Mouse (Mus musculus) limb, embryonic 11.5 days (tissue): ENCODE measurements around the gene Rpl37. TPM values are rescaled to one million over a fixed set of nuclear protein-coding genes. Genes with fewer than 3 reads are reported as not detected.
A peak's percentile ranks its signal among the peaks of the same experiment; 100 is the strongest.

Source experiments
- ATAC-seq: fragments of 200-750 bp; cut with Nextera tagmentation; 2 replicates; pipeline ENCODE4 v1.8.0; 2017; ENCODE audit warnings: low read depth; ENCODE audit not compliant: insufficient number of reproducible peaks, low FRiP score, low TSS enrichment
- DNase-seq: peaks from one replicate; pipeline ENCODE4 v3.0.0-alpha.2; 2015; ENCODE audit warnings: low spot score
- H3K27ac ChIP-seq: fragments of 300-500 bp; sonication (generic); replicated peaks from 2 replicates; pipeline ENCODE4 v1.5.1; 2014; ENCODE audit warnings: low read depth, mild to moderate bottlenecking, low read length
- H3K27me3 ChIP-seq: fragments of 300-500 bp; sonication (generic); 2 replicates; pipeline ENCODE4 v1.6.1; 2014; ENCODE audit warnings: mild to moderate bottlenecking, low read length, mixed read lengths; ENCODE audit not compliant: control insufficient read depth, insufficient read depth
- H3K36me3 ChIP-seq: fragments of 300-500 bp; sonication (generic); 2 replicates; pipeline ENCODE4 v1.6.1; 2014; ENCODE audit warnings: mild to moderate bottlenecking, low read length, moderate library complexity, mixed read lengths; ENCODE audit not compliant: control insufficient read depth, insufficient read depth
- H3K4me1 ChIP-seq: fragments of 300-500 bp; sonication (generic); 2 replicates; pipeline ENCODE4 v1.6.1; 2014; ENCODE audit warnings: low read length, mixed read lengths; ENCODE audit not compliant: control insufficient read depth, insufficient read depth
- H3K4me2 ChIP-seq: fragments of 300-500 bp; sonication (generic); 2 replicates; pipeline ENCODE4 v1.6.1; 2014; ENCODE audit warnings: low read depth, mild to moderate bottlenecking, moderate library complexity; ENCODE audit not compliant: severe bottlenecking
- H3K4me3 ChIP-seq: fragments of 300-500 bp; sonication (generic); 2 replicates; pipeline ENCODE4 v1.5.1; 2014; ENCODE audit warnings: low read depth, low read length
- H3K9ac ChIP-seq: fragments of 300-500 bp; sonication (generic); 2 replicates; pipeline ENCODE4 v1.6.1; 2014; ENCODE audit warnings: mild to moderate bottlenecking, low read length
- H3K9me3 ChIP-seq: fragments of 300-500 bp; sonication (generic); 2 replicates; pipeline ENCODE4 v1.6.1; 2016; ENCODE audit warnings: low read length; ENCODE audit not compliant: control insufficient read depth
- WGBS: fragments of 180-500 bp; shearing (Covaris S2); extraction: QIAGEN DNeasy Blood & Tissue Kit; methylation state at CpG from one replicate; pipeline ENCODE4 v1.1.7; 2014; 5-methylcytosine and 5-hydroxymethylcytosine counted together
- polyA plus RNA-seq: library from polyadenylated mRNA; unstranded; fragments of >200 nt; fragmentation: Nextera tagmentation; extraction: Ambion mirVana; gene quantifications from 2 replicates; pipeline ENCODE4 v1.2.1, GENCODE M21; 2014

Rpl37 gene
- polyA plus RNA-seq: 651 and 672 TPM in 2 replicates

DNA sequence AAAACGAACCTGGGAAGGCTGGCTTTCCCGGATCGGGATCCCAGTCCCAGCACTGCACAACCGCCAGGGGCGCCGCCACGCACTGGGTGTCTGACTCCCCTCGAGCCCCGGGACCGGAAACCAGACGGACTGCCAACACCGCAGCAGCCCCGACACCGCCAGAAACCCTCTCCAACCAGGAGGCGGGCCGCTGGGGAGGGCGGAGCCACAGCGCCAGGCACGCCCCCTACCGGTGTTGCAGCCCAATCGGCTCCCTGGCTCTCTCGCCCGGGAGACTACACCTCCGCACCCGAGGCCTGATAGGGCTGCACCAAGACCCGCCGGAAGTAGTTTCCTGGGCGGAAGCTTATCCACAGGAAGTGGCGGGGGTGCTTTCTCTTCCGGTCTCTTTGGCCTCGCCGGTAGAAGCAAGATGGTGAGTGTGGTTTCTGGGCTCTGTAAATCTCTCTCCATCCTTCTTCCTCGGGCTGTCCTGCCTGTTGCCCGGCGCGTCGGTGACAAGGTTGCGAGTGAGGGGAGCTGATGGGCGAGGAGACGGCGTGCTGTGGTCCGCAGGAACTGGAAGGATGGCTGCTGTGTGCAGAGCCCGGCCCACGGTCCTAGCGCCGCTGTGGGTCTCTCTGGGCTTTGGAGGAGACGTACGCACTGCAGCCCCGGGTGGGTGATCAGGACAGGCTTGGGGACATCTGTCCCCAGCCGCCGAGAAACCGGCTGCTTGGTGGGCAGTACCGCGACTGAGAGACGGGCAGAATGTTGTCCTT lies at the start of gene Rpl37:
Gene Rpl37 (plus strand): TSS at position 376 of the 761 bp plus-strand sequence.
- under 1% methylated on average over 55 of the region's 55 CpGs for WGBS
- peaks cover 27% of the 10 kb centered on the region for H3K36me3 ChIP-seq

GRCm38 (mm10) chr15:5068801-5069518 lies 47.5 kb upstream of the Rpl37 start:
- peak; percentile 39; the same call in 1 of the 2 replicates for ATAC-seq
- Histone ChIP-seq H3K36me3 (no peaks in the 10 kb centered on the region), H3K4me2 (no peak overlapping the region), H3K4me3 (no peak overlapping the region), H3K27me3 (no peaks in the 10 kb centered on the region), H3K27ac (no peak overlapping the region), H3K9me3 (no peaks in the 10 kb centered on the region), H3K9ac (no peak overlapping the region), H3K4me1 (no peaks in the 10 kb centered on the region)
- 61% methylated on average over 15 of the region's 15 CpGs for WGBS
- peak; percentile 53 for DNase-seq

More for the DNA sequence above, at the start of gene Rpl37:
- no peaks in the 10 kb centered on the region for H3K27me3 ChIP-seq
- 0 out of 2 replicates have a peak, but pooled peaks cover 4% of the 10 kb centered on the region for H3K4me1 ChIP-seq
- peak within 1 kb of the TSS; percentile 95 for H3K9ac ChIP-seq
- H3K27ac ChIP-seq: peak within 1 kb of the TSS; percentile 73
- H3K4me3 ChIP-seq: peak within 1 kb of the TSS; percentile 85
- peak within 1 kb of the TSS; percentile 74 for H3K4me2 ChIP-seq
- DNase-seq (peak; percentile 99), ATAC-seq (peak; percentile 98)
- H3K9me3 ChIP-seq: no peaks in the 10 kb centered on the region

- ATAC-seq (no peak), DNase-seq (no peak)
- no peaks in the 10 kb centered on the region for H3K4me1 ChIP-seq
- no peak overlapping the region for H3K27ac ChIP-seq
- H3K27me3 ChIP-seq: no peaks in the 10 kb centered on the region
- no peak overlapping the region for H3K4me2 ChIP-seq
- no peaks in the 10 kb centered on the region for H3K9me3 ChIP-seq
- H3K9ac ChIP-seq: no peak overlapping the region
- H3K36me3 ChIP-seq: no peaks in the 10 kb centered on the region
- 83% methylated on average over 1 of the region's 1 CpGs for WGBS
- no peak overlapping the region for H3K4me3 ChIP-seq
These were observed 35.2 kb upstream of the Rpl37 start for GRCm38 (mm10) chr15:5081235-5081634.

DNA sequence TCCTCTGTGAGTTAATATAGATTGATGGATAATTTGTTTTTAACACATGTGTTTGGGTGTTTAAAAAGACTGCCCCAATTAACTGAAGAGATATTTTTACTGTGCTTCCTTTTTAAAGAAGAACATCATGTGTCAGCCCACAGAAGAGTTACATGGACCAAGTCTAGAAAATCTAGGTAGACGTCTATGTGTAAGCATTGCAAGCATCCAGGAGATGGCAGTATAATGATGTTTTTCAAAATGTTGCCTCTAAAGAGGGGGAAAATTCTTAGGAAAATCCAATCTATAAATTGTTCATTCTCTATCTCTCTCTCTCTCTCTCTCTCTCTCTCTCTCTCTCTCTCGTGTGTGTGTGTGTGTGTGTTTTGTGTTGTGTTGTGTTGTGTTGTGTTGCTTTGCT lies 30.3 kb upstream of the Rpl37 start:
- H3K4me3 ChIP-seq: no peak overlapping the region
- H3K4me2 ChIP-seq: no peak overlapping the region
- no peak overlapping the region for H3K27ac ChIP-seq
- DNase-seq (no peak), ATAC-seq (no peak)
- no peak overlapping the region for H3K9ac ChIP-seq
- no peaks in the 10 kb centered on the region for H3K36me3 ChIP-seq
- H3K27me3 ChIP-seq: no peaks in the 10 kb centered on the region
- WGBS: 20% methylated on average over 2 of the region's 2 CpGs
- H3K4me1 ChIP-seq: no peaks in the 10 kb centered on the region
- H3K9me3 ChIP-seq: no peaks in the 10 kb centered on the region

GRCm38 (mm10) chr15:5088850-5089608 lies 27.4 kb upstream of the Rpl37 start:
- Histone ChIP-seq H3K9me3 (no peaks in the 10 kb centered on the region), H3K27ac (no peak overlapping the region), H3K27me3 (no peaks in the 10 kb centered on the region), H3K4me2 (no peak overlapping the region), H3K9ac (no peak overlapping the region), H3K4me3 (no peak overlapping the region), H3K4me1 (no peaks in the 10 kb centered on the region), H3K36me3 (no peaks in the 10 kb centered on the region)
- ATAC-seq (no peak), DNase-seq (no peak)
- 52% methylated on average over 7 of the region's 7 CpGs for WGBS

DNA sequence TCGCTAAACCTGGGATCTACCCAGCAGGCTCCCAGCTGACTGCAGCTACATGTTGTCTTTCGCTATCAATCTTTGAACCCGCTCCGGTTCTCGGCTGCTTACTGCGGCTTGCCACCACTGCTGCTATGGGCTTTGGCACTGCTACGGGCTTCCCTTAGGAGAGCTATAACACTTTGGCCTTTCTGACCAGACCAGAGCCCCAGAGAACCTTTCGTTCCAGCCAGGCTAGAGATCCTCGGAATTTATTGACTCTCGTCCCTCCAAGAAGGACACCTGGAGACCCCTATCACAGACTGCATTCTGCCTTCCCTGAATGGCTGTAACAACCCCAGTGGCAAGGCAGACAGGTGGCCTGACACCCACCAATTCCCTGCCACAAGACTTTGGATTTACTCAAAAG lies 26.3 kb upstream of the Rpl37 start:
- no peaks in the 10 kb centered on the region for H3K4me1 ChIP-seq
- H3K9ac ChIP-seq: no peak overlapping the region
- no peak overlapping the region for H3K4me3 ChIP-seq
- H3K27ac ChIP-seq: no peak overlapping the region
- DNase-seq: no peak
- 92% methylated on average over 10 of the region's 10 CpGs for WGBS
- no peak for ATAC-seq
- no peak overlapping the region for H3K4me2 ChIP-seq
- no peaks in the 10 kb centered on the region for H3K9me3 ChIP-seq
- no peaks in the 10 kb centered on the region for H3K27me3 ChIP-seq
- H3K36me3 ChIP-seq: no peaks in the 10 kb centered on the region

DNA sequence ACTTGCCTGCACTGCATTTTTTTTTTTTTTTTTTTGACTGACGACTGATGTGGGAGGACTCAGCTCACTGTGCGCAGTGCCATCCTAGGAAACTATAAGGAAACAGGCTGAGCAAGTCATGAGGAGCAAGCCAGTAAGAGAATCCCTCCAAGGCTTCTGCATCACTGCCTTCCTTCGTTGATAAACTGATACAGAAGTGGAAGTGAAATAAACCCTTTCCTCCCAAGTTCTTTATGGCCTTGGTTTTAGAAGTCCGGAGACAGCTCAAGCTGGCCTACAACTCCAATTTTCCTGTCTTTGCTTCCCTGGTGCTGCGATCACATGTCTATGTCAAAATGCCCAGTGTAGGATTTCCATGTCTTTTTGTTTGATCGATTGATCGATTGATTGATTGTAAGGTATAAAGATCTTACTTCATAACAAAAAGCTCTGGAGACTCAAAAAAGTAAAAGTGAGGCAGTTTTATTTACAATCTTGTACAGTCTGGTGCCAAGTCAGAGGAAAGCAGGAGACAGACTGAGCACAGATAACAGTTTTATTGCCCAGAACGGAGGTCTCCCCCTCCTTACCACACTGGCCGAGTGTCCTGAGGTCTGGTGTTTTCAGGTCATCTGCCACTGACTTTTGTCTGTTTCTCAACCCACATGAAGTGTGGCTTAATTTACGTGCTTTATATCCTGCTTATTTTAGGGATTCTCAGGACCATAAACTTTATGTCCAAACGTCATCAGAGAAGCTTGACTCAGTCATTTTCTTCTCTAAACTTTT lies 20.7 kb upstream of the Rpl37 start:
- Histone ChIP-seq H3K9me3 (no peaks in the 10 kb centered on the region), H3K4me1 (no peaks in the 10 kb centered on the region), H3K9ac (no peak overlapping the region), H3K27me3 (no peaks in the 10 kb centered on the region), H3K4me3 (no peak overlapping the region), H3K4me2 (no peak overlapping the region), H3K36me3 (no peaks in the 10 kb centered on the region), H3K27ac (no peak overlapping the region)
- WGBS: 77% methylated on average over 11 of the region's 11 CpGs
- ATAC-seq (no peak), DNase-seq (no peak)

- Histone ChIP-seq H3K27ac (no peak overlapping the region), H3K36me3 (no peaks in the 10 kb centered on the region), H3K27me3 (no peaks in the 10 kb centered on the region), H3K4me2 (no peak overlapping the region), H3K4me3 (no peak overlapping the region), H3K9ac (no peak overlapping the region), H3K4me1 (no peaks in the 10 kb centered on the region), H3K9me3 (no peaks in the 10 kb centered on the region)
- DNase-seq: no peak
- ATAC-seq: no peak
- 87% methylated on average over 1 of the region's 1 CpGs for WGBS
These were observed 19.1 kb upstream of the Rpl37 start for GRCm38 (mm10) chr15:5097376-5097775.
